Mouse (Mus musculus) cerebellum, postnatal 25 days (tissue): ENCODE measurements around the gene Rab5b.

Experiments
- DNase-seq, 2 experiments: peaks; one replicate each; pipeline ENCODE4 v3.0.0; 2021; ENCODE audit warnings: mixed read lengths in 2 of 2

The Rab5b gene

GRCm38 (mm10) chr10:128697072-128697725 lies 1.1 kb upstream of the Rab5b start:
- no peak for DNase-seq

DNA sequence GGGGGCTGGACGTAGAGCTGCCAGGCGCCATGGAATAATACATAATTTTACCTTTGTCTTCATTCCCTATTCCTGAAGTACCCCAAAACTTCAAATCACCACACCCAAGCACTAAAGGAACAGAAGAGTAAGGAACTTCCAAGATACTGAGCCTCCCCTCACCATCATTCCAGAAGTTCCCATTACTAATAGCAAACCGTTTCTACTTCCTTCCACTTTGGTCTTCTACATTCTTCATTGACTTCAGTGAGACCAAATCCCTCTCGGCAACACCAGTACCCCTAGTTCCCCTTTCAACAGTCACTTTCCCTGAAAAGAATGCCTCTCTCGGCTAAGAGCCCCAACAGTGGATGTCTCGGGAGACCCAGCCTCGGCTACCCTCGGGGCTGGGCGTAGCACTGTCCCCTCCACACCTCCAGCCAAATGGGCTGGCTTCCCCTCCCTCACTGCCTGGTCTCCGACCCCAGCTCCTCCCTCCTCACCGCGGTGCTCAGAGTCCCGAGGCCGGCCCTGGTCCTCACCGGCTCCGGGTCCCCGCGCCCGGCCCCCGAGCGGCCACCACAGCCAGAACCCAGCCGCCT lies 563 bp downstream of the Rab5b start:
- DNase-seq: no peak

- DNase-seq: peak in 1 of 2 experiments; percentile 29
Measured at GRCm38 (mm10) chr10:128674469-128675008, 21.5 kb downstream of the Rab5b start.

GRCm38 (mm10) chr10:128673763-128674468 lies 22.1 kb downstream of the Rab5b start, which contains the start of gene Suox:
Gene Suox (minus strand): TSS chr10:128674073.
- peak; percentile 87 to 91 for DNase-seq

DNA sequence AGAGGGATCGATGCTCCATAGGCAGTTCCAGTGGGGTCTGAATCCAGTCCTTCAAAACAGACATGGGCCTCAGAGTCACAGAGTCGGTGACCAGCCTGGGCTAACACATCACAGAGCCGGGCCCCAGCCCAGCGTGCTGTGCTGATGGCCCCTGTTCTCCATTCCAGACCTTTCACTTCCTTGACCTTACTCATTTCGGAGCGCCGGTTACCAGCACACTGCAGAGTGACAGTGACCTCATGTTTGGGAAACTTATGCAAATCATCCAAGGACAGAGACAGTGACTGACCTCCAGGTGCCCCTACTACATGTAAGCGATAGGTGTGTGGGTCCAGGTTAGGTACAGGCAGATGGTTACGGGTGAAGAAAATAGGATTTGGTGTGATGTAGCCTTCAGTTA lies 24.9 kb downstream of the Rab5b start:
- no peak for DNase-seq

- peak; percentile 89 to 94 for DNase-seq
Measured at GRCm38 (mm10) chr10:128668790-128669672, 27.0 kb downstream of the Rab5b start.

- no peak for DNase-seq
Measured at GRCm38 (mm10) chr10:128665806-128666205, 30.3 kb downstream of the Rab5b start.

DNA sequence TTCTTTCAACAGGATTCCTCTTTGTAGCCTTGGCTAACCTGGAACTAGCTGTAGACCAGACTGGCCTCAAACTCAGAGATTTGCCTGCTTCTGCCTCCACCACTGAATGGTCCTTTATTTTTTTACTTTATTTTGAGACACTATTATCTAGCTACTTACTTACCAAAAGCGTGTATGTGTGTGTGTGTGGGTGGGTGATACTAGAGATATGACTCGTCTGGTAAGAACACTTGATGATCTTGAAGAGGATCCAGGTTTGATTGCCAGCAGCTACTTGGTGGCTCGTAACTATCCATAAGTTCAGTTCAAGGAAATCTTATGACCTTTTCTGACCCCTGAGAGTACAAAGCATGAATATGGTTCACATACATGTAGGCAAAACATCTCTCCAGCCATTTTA lies 30.8 kb downstream of the Rab5b start:
- no peak for DNase-seq

- no peak for DNase-seq
Measured at GRCm38 (mm10) chr10:128664808-128665207, 31.3 kb downstream of the Rab5b start.

GRCm38 (mm10) chr10:128663441-128664220 lies 32.4 kb downstream of the Rab5b start:
- DNase-seq: no peak

DNA sequence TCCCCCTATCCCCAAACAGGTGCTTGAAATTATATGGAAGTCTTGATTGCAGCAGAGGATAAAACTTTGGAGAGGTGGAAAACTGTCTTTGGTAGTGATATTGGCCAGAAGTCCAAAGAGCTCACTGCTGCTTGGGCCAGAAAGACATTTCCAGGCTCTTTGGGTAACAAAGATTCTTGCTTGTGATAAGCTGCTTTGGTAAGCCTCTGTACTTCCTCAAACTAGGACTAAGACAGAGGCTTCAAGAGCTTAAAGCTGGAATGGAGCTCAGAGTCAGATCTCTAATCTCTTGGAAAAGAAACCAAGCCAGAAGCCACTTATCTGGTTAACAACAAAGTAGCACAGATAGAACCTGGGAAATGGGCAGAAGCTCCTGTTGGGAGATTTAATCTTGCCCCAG lies 33.6 kb downstream of the Rab5b start:
- DNase-seq: no peak

DNA sequence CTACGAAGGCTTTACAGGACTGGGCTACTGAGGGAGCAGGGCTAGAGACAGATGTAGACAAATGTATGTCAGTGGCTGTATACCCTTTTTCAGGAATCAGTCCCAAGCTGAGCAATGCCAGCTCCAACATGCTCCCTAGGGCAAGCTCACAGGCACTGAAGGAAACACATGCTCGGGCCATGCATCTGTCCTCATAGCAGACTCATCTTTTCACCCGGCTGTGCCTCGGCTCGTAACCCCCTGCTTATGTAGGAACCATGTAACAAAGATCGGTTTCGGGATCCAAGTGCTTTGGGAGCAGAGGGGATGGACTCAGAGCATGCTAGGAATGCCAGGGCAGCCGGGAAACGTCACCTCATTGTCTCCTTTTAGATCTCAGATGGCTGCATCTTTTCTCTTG lies 36.6 kb downstream of the Rab5b start:
- DNase-seq: no peak

GRCm38 (mm10) chr10:128657844-128658243 lies 38.2 kb downstream of the Rab5b start:
- no peak for DNase-seq

GRCm38 (mm10) chr10:128656731-128657130 lies 39.3 kb downstream of the Rab5b start:
- no peak for DNase-seq

GRCm38 (mm10) chr10:128655254-128655653 lies 40.8 kb downstream of the Rab5b start:
- DNase-seq: no peak

DNA sequence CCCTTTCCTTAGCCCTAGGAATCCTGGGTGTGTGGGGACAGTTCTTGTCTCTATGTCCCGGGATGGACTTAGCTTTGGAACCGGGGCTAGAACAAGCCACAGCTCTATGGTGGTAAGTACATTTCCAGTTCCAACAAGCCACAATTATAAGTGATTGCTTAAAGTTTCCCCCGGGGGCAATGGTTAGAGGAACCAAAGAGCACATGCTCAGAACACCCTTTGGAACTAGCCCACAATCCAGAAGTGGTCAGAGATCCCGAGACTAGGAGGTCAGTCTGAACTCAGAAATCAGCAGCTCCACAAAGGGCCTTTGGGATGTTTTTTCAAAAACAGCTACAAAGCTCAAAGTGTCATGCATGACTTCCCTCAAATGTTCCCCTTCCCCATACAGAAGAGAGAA lies 42.2 kb downstream of the Rab5b start:
- no peak for DNase-seq

GRCm38 (mm10) chr10:128646139-128647089 lies 49.6 kb downstream of the Rab5b start:
- peak; percentile 62 to 68 for DNase-seq

DNA sequence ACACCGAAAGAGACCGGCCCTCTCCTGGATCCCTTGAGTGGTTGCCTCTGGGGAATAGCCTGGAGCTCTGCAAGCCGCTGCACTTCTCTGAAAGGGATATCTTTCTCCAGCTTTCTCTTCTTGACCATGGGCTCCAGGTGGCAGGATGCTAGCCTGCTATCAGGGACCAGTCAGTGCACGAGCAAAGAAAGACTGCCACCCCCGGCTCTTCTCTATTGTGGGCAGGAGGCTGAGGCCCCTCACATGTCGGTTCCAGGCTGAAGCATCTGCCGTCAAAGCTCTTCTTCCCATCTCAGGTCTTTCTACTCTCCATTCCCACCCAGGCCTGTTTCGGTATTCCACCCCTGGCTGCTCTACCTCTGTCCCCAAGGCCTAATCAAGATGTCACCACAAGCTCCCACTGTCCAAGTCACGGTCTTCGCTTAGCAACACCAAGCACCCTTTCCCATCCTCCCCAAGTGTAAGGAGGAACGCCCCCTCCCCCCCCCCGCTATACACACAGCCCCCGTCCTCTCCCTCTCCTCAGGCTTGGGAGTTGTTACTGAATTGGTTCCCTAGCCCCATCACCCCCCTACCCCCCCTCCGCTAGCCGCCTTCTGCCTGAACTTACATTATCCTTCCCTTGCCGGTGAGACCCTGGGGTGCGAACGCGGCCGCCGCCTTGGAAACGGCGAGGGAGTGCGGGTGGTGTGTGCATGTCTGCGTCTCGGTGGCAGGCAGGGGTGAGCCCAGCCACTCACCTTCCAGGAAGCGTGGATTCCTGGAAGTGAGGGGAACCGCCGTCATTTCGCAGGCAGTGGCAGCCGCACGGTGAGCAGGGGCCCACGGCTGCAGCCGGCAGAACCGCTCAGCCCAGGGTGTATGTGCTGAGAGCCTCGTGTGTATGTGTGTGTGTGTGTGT lies 50.7 kb downstream of the Rab5b start, which contains the start of gene Ikzf4:
Ikzf4 (minus strand) TSS at position 881 of the 901 bp plus-strand sequence.
- DNase-seq: peak; percentile 75 to 80

- no peak for DNase-seq
Measured at GRCm38 (mm10) chr10:128642749-128643148, 53.3 kb downstream of the Rab5b start.
